Mouse (Mus musculus) left cerebral cortex, postnatal 14 days (tissue): Measurements from ENCODE around the gene Vwa3b. TPM values are rescaled to one million over a fixed set of nuclear protein-coding genes. Genes with fewer than 3 reads are reported as not detected.
A peak's percentile ranks its signal among the peaks of the same experiment; 100 is the strongest.

ENCODE experiments used
- DNase-seq, 2 experiments: peaks; one replicate each; pipeline ENCODE4 v3.0.0; 2021 to 2022; ENCODE audit warnings: low spot score in 2 of 2, mixed read lengths in 1 of 2
- intact Hi-C: fragments of 180-260 bp; cut with DNase I; formaldehyde crosslinking; loops from one replicate; pipeline ENCODE4 v1.15.1; 2025
- total RNA-seq, 2 experiments: library from RNA; stranded (reverse); gene quantifications; 2 replicates each; pipeline ENCODE4 v1.2.3; 2021

Vwa3b gene
- total RNA-seq, 2 experiments from 2014 or later, result 1.8 to 3.2 TPM

- DNase-seq, result no peak
- intact Hi-C loops, result no loop called here
These were observed 74.6 kb downstream of the Vwa3b start for GRCm38 (mm10) chr1:37101016-37101415.

GRCm38 (mm10) chr1:37101717-37102116 lies 75.3 kb downstream of the Vwa3b start:
- no peak for DNase-seq
- intact Hi-C loops, result no loop called here

GRCm38 (mm10) chr1:37105194-37105593 lies 78.8 kb downstream of the Vwa3b start:
- DNase-seq, result no peak
- intact Hi-C loops, result no loop called here

- intact Hi-C loops, result no loop called here
These were observed 87.4 kb downstream of the Vwa3b start for GRCm38 (mm10) chr1:37113781-37114180.

GRCm38 (mm10) chr1:37115847-37116246 lies 89.5 kb downstream of the Vwa3b start:
- intact Hi-C loops, result no loop called here
- DNase-seq, result peak; percentile 17 to 23

More at GRCm38 (mm10) chr1:37113781-37114180, 87.4 kb downstream of the Vwa3b start:
- no peak for DNase-seq

- intact Hi-C loops, result no loop called here
- DNase-seq, result no peak
These were observed 90.2 kb downstream of the Vwa3b start for GRCm38 (mm10) chr1:37116574-37116973.

GRCm38 (mm10) chr1:37117964-37118363 lies 91.6 kb downstream of the Vwa3b start:
- DNase-seq, result peak; percentile 17 to 40
- intact Hi-C loops, result no loop called here

GRCm38 (mm10) chr1:37122306-37122705 lies 95.9 kb downstream of the Vwa3b start:
- intact Hi-C loops, result no loop called here

GRCm38 (mm10) chr1:37122798-37123197 lies 96.4 kb downstream of the Vwa3b start:
- intact Hi-C loops, result no loop called here

More at GRCm38 (mm10) chr1:37122306-37122705, 95.9 kb downstream of the Vwa3b start:
- peak; percentile 16 to 26 for DNase-seq

GRCm38 (mm10) chr1:37124696-37125349 lies 98.4 kb downstream of the Vwa3b start:
- no peak for DNase-seq
- intact Hi-C loops, result no loop called here

More at GRCm38 (mm10) chr1:37122798-37123197, 96.4 kb downstream of the Vwa3b start:
- DNase-seq, result no peak

GRCm38 (mm10) chr1:37130012-37130570 lies 103.7 kb downstream of the Vwa3b start:
- DNase-seq, result no peak
- intact Hi-C loops, result no loop called here

- intact Hi-C loops, result no loop called here
- DNase-seq, result no peak
These were observed 104.8 kb downstream of the Vwa3b start for GRCm38 (mm10) chr1:37131146-37131545.

GRCm38 (mm10) chr1:37132433-37132832 lies 106.0 kb downstream of the Vwa3b start:
- intact Hi-C loops, result no loop called here
- DNase-seq, result no peak

GRCm38 (mm10) chr1:37145966-37146365 lies 119.6 kb downstream of the Vwa3b start:
- DNase-seq, result no peak

GRCm38 (mm10) chr1:37149866-37150265 lies 123.5 kb downstream of the Vwa3b start:
- intact Hi-C loops, result no loop called here
- DNase-seq, result peak; percentile 40 to 75

More at GRCm38 (mm10) chr1:37145966-37146365, 119.6 kb downstream of the Vwa3b start:
- intact Hi-C loops, result no loop called here

- intact Hi-C loops, result no loop called here
These were observed 125.5 kb downstream of the Vwa3b start for GRCm38 (mm10) chr1:37151896-37152295.

GRCm38 (mm10) chr1:37166066-37166465 lies 139.7 kb downstream of the Vwa3b start:
- DNase-seq, result no peak
- intact Hi-C loops, result no loop called here

More at GRCm38 (mm10) chr1:37151896-37152295, 125.5 kb downstream of the Vwa3b start:
- no peak for DNase-seq

GRCm38 (mm10) chr1:37167918-37168317 lies 141.5 kb downstream of the Vwa3b start:
- no peak for DNase-seq
- intact Hi-C loops, result no loop called here

GRCm38 (mm10) chr1:37177874-37178273 lies 151.5 kb downstream of the Vwa3b start:
- intact Hi-C loops, result no loop called here
- DNase-seq, result peak; percentile 11 to 34

- no peak for DNase-seq
- intact Hi-C loops, result no loop called here
These were observed 153.5 kb downstream of the Vwa3b start for GRCm38 (mm10) chr1:37179852-37180251.

GRCm38 (mm10) chr1:37187050-37187449 lies 160.7 kb downstream of the Vwa3b start:
- no peak for DNase-seq
- intact Hi-C loops, result no loop called here
